In the genomic region with DNA sequence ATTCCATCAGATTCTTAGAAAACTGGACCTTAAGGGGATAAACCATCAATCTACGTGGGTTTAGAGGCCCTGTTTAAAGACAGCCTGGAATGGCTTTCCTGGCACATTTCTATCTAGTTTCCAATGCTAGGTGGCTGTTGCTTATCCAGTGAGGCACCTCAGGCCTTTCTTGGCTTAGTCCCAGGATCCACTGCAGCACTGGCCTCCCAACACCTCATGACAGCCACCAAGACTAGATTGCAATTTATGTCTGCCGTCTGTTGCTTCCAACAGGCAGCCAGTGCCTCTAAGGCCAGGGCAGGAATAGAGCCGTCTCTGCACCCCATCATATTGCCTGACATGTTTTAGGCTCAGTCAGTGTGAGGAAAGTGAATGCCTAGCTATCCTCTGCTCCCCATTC, we compare ENCODE assay signal across 12 mouse cellular contexts.
"Had no signal": no experiment of that assay in that cellular context is flagged by ENCODE, and none has a peak within 500 bp of the region (broad histone marks: within the 10 kb centered on the region; RNA-seq: fewer than 3 reads in every experiment).

No protein-coding gene starts in this region.

- ATAC-seq: liver, embryonic 12.5 days; midbrain, embryonic 15.5 days had no signal

- H3K9me3 ChIP-seq: limb, embryonic 15.5 days; liver, embryonic 12.5 days; megakaryocyte, embryonic 14.5 days; midbrain, embryonic 15.5 days; neural tube, embryonic 12.5 days had no signal

- H3K4me2 ChIP-seq: limb, embryonic 15.5 days; liver, embryonic 12.5 days; lung, embryonic 14.5 days; midbrain, embryonic 11.5 days; midbrain, embryonic 15.5 days; neural tube, embryonic 12.5 days had no signal

- H3K4me1 ChIP-seq: liver, embryonic 12.5 days; megakaryocyte, embryonic 14.5 days; midbrain, embryonic 15.5 days; neural tube, embryonic 12.5 days had no signal

- H3K27me3 ChIP-seq: limb, embryonic 15.5 days; liver, embryonic 12.5 days; megakaryocyte, embryonic 14.5 days; midbrain, embryonic 15.5 days; neural tube, embryonic 12.5 days had no signal

- H3K27ac ChIP-seq: limb, embryonic 15.5 days; liver, embryonic 12.5 days; midbrain, embryonic 15.5 days; neural tube, embryonic 12.5 days had no signal

- DNase-seq: lung, embryonic 14.5 days; lung, postnatal 10 days; lung, postnatal 4 days; spleen, adult 18-20 months; thymus, adult 18-20 months; thymus, postnatal 14 days had no signal

- H3K9ac ChIP-seq: limb, embryonic 15.5 days; liver, embryonic 12.5 days; lung, embryonic 14.5 days; midbrain, embryonic 15.5 days; neural tube, embryonic 12.5 days had no signal

- H3K4me3 ChIP-seq: limb, embryonic 15.5 days; liver, embryonic 12.5 days; megakaryocyte, embryonic 14.5 days; midbrain, embryonic 15.5 days; neural tube, embryonic 12.5 days had no signal

- H3K36me3 ChIP-seq: limb, embryonic 15.5 days; liver, embryonic 12.5 days; midbrain, embryonic 15.5 days; neural tube, embryonic 12.5 days had no signal
